Mouse (Mus musculus): ENCODE results near the gene Dolpp1. TPM values are rescaled to one million over a fixed set of nuclear protein-coding genes. Genes with fewer than 3 reads are reported as not detected.
A peak's percentile ranks its signal among the peaks of the same experiment; 100 is the strongest.
"Not testable (repeated sequence)": the region's sequence is repeated elsewhere in the genome, so short reads cannot be mapped to it uniquely, and the experiment has no call there.

The Dolpp1 gene
- total RNA-seq, 2 experiments from 2014 or later = 17.5 to 19.1 TPM

GRCm38 (mm10) chr2:30408452-30409100 is 16.5 kb downstream of the Dolpp1 start:
- peak; percentile 61 for ATAC-seq (replicated peaks; ENCODE audit: poor library complexity, severe bottlenecking)

- ATAC-seq (replicated peaks; ENCODE audit: poor library complexity, severe bottlenecking) = no peak
Measured at GRCm38 (mm10) chr2:30409454-30410176, 17.6 kb downstream of the Dolpp1 start.

DNA sequence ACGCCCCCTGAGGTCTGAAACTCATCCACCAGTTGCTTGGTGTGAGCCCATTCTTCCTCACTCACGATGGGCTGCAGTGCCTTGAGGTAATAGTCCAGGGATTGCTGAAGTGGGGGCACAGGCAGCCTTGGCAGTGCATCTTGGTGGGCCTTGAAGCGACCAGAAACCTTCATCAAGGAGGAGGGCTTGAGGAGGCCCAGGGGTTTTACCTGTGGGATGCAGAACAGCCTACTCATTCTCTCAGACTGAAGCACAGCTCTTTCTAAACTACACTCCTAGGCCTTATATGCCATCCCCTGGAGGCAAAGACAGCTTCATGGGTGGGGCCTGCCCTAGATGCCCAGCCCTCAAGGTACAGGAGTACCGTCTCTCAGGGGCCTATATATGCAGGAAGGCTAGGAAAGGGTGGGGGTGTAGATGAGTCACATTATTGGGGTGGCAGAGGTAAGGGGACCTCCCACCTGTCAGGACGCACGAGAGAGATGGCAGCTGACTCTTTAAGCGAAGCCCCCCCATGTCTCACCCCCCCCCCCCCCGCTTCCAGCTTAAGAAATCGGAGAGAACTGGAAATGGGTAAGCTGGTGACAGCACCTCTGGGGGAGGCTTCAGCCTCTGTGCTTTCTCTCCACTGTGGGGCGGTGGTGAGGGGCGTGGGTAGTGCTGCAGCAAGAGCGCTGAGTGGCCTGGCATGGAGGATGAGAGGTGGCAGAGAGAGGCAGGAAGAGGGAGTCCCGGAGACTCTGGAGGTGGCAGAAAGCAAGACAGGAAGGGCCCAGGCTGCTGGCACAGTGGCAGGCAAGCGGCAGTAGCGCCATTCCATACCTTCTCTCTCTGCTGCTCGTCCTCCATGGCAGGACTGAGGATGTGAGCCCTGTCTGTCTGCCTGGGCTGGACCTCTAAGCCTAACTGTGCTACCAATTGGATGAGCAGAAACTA is 21.3 kb downstream of the Dolpp1 start:
- ATAC-seq (replicated peaks; ENCODE audit: poor library complexity, severe bottlenecking) = no peak

DNA sequence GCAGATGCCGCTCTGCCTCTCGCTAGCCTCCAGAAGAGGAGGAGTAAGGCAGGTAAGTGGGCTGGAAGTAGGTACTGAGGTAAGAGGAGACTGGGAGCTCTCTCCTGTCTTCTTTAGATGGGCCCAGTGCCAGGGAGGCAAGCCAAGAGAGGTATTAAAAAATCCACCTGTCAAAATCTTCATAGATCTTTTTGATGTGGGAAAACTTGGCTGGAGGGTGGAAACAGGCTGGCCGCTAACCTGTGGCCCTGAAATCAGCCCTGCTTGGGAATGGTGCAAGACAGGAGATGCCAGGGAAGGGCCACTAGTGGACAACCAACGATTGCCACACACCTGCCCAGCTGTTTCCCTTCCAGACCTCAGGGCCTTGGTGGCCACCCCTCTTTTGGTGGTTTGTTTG is 22.0 kb downstream of the Dolpp1 start:
- no peak for ATAC-seq (replicated peaks; ENCODE audit: poor library complexity, severe bottlenecking)

DNA sequence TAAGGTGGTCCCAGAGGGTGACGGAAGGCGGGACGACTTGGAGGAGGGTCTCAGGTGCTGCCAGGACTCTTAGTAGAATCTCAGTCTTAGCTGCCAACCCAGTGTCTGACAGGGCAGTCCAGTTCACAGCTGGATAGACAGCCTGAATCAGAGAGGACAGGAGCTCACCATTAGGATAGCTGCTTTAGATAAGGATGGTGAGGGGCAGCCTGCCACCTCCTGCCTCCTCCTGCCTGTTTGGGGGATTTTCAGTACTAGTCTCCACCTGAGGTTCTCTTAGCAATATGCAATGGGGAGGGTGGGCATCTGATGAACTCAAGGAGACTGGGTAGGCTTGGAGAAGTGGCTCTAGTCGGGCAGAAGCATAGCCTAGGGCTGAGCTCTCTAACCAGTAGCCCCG is 22.6 kb downstream of the Dolpp1 start:
- no peak for ATAC-seq (replicated peaks; ENCODE audit: poor library complexity, severe bottlenecking)

GRCm38 (mm10) chr2:30415157-30415935 is 23.3 kb downstream of the Dolpp1 start, which contains the start of gene Crat:
Gene Crat (minus strand): TSS chr2:30415813.
- ATAC-seq (replicated peaks; ENCODE audit: poor library complexity, severe bottlenecking) = peak; percentile 73

- peak; percentile 65 for ATAC-seq (replicated peaks; ENCODE audit: poor library complexity, severe bottlenecking)
Measured at GRCm38 (mm10) chr2:30415936-30416648, 24.0 kb downstream of the Dolpp1 start, which contains the start of gene Ptpa. Gene Ptpa (plus strand): TSS chr2:30416039.

GRCm38 (mm10) chr2:30416649-30416965 is 24.6 kb downstream of the Dolpp1 start:
- no peak for ATAC-seq (replicated peaks; ENCODE audit: poor library complexity, severe bottlenecking)

DNA sequence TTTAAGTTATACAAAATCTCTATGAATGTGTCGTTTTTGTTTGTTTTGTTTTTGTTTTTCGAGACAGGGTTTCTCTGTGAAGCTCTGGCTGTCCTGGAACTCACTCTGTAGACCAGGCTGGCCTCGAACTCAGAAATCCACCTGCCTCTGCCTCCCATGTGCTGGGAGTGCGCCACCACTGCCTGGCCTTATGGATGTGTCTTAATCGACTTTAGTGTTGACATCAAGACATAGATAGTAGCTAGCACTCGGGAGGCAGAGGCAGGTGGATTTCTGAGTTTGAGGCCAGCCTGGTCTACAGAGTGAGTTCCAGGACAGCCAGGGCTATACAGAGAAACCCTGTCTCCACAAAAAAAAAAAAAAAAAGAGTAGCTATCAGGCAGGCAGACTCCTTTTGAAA is 25.1 kb downstream of the Dolpp1 start:
- not testable (repeated sequence) for ATAC-seq (replicated peaks; ENCODE audit: poor library complexity, severe bottlenecking)

GRCm38 (mm10) chr2:30417595-30418165 is 25.6 kb downstream of the Dolpp1 start:
- ATAC-seq (replicated peaks; ENCODE audit: poor library complexity, severe bottlenecking) = no peak

- no peak for ATAC-seq (replicated peaks; ENCODE audit: poor library complexity, severe bottlenecking)
Measured at GRCm38 (mm10) chr2:30418259-30418658, 26.2 kb downstream of the Dolpp1 start.

DNA sequence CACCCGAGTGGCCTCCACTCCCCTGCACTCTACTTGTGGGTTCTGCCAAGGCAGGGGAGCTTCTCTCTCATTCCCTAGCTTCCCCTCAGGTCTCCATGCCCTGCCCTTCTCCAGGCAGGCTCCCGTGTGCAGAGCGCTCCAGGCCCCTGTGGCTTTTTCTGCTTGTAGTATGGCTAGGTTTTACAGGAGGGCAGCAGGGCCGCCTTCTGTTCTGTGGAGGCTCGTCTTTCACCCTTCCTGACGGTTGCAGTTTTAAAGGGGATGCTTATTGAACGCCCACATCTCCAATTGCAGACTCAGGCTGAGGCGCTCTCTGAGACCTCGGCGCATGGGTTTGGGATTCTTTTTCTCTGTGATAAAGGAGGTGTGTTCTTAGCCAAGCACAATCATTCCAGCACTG is 27.1 kb downstream of the Dolpp1 start:
- ATAC-seq (replicated peaks; ENCODE audit: poor library complexity, severe bottlenecking) = no peak

DNA sequence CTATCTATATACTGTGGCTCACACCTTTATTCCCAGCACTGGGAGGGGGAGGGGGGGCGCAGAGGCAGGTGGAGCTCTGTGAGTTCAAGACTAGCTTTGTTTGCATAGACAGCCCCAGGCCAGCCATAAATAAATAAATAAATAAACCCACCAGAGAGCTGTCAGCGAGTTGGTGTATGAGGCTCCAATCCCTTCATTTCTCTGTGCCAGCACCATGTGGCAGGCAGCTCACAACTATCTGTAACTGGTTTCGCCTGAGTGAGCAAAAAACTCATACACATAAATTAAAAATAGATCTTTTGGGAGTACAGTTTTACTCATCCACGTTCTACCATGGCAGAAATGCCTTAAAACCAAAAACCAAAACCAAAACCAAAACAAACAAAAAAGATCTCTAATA is 29.4 kb downstream of the Dolpp1 start:
- ATAC-seq (replicated peaks; ENCODE audit: poor library complexity, severe bottlenecking) = no peak

DNA sequence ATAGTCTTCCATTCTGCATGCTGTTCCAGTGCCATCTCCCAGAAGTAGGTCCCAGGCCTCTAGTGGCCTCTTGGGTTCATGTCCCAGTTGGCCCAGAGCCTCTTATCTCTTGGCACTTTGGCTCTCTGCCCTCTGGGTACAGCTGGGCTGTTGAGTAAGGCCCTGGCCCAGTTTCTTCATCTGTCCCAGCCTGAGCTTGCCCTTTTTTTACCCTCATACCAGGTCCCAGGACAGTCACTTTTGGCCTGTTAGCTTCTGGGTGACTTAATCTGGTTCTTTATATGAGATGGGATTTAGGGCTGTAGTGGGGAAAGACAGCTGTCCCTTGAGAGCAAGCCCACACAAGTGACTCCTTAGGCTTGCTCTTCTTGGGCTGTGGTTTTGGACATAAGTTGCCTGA is 37.1 kb downstream of the Dolpp1 start:
- ATAC-seq (replicated peaks; ENCODE audit: poor library complexity, severe bottlenecking) = no peak

DNA sequence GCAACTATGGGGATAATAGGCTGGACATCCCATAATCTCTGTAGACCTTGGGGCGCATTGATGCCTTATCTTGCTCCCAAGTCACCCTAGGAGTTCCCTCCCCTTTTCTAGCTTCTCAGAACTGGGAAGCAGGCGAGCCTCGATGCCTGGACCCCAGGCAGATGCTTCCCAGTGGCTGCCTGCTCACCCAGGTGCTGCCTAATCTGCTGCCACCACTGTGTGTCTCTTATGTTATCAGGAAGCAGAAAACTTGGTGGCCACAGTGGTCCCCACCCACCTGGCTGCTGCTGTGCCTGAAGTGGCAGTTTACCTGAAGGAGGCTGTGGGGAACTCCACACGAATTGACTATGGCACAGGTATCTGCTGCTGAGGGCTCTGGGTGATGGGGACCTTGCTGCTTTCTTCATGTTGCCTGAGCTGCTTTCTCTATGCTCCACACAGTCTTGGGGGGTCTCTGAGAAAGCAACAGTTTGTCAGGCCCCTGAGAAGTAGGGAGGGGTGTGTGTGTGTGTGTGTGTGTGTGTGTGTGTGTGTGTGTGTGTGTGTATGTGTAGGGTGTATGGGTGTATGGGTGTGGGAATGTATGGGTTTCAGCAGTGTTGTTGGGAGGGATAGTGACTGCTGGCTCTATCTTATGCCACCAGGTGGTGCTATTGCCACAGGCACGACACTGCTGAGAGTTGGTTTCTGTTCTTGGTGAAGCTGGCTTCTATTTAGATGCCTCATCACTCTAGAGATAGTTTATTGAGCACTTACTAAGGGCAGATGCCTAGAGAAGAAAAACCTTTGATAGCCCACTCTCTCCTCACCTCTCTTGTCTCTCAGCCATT is 43.5 kb downstream of the Dolpp1 start:
- ATAC-seq (replicated peaks; ENCODE audit: poor library complexity, severe bottlenecking) = peak; percentile 83

DNA sequence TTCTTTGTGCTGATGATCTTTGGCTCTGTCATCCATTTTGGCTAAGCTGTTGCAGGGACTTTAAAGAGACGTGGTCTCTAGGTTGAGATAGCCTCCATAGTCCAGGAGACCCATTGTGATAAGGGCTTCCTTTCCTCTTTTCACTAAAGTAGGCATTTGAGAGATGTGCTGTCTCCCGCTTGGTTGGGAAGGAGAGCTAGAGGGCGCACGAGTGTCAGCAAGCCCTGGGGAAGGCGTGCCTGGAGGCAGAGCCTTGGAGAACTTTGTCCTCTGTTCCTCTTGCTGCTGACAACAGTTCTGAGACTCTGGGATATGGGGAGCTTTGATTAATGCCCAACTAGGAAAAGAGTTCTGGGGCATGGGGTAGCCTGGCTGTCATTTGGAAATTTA is 44.1 kb downstream of the Dolpp1 start:
- no peak for ATAC-seq (replicated peaks; ENCODE audit: poor library complexity, severe bottlenecking)

DNA sequence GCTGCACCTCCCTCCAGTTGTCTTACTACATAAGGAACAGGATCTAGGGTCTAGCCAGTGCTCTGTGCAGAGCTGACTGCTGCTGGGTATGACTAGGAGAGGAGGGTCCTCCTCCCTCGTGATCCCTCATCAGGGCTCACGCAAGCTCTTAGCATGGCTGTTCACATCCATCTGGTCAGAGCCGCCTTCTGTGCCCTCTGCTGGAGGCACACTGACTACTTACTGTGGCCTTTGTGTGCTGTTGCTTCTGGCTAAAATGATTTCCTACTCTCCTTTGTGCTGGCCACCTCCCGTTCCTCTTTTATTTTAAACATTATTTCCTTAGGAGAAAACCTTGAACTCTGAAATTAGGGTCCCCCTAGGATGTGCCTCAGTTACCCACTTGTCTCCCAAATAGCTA is 44.8 kb downstream of the Dolpp1 start:
- ATAC-seq (replicated peaks; ENCODE audit: poor library complexity, severe bottlenecking) = no peak

DNA sequence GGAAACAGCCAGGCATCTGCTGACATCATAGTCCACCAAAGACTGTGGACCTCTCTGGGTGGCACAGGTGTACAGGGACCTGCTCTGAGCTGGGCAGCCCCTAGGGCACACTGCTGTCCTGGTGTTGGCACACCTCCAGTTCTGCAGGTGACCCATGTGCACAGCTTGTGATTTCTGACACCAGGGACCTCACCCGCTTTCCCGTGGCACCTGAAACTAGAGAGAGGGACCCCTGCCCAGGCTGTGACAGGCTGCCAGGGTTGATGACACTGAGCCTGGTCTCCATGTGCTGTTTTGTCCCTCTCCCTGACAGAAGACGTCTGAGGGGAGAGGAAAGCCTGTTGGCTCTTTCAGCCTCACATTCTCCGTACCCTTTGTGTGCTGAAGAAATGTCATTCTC is 45.7 kb downstream of the Dolpp1 start:
- ATAC-seq (replicated peaks; ENCODE audit: poor library complexity, severe bottlenecking) = no peak

Data from granulocyte monocyte progenitor cell, adult 5-6 weeks (primary cell).